Mouse (Mus musculus): ENCODE results near the gene Med19. TPM values are rescaled to one million over a fixed set of nuclear protein-coding genes. Genes with fewer than 3 reads are reported as not detected.
"Not testable (repeated sequence)": the region's sequence is repeated elsewhere in the genome, so short reads cannot be mapped to it uniquely, and the experiment has no call there.

Med19 gene
- polyA plus RNA-seq, 1 experiment from 2014 or later = 32.5 TPM

DNA sequence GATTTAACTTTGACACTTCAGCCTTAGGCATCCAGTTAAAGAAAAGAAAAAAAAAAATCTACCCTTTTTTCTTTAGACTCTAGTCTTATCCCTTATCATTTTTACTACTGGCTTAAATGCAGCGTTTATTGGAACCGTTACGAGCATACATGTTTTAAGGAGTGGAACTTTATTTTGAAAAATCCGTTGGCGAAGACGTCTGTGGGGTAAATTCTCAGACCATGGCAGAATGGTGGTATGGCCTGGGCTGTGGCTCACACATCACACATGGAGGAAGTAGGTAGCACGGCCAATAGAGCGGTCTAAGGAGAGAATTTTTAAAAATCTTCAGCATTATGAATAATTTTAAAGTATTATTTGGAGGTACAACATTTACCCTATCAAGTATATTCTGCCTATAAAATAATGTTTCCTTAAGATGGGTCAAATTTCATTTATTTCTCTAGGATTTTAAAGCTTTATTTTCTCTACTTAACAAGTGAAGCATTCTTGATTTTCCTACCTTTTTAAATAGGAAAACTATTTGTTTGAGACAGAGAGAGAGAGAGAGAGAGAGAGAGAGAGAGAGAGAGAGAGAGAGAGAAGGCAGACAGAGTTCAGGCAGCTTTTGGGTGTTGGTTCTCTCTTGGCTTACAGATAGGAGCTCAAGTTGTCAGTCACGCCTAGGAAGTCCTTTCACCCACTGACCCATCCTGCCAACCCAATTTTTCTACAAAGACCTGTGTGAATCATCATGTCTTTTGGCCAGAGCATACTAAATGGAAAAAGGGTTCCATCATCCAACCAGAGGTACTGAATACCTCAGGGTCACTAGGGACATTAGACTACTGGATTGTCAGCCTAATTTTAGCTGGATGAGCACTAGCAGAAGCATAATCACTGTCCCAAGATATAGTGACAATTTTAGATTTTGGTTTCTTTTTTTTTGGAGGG is 38.5 kb downstream of the Med19 start:
- DNase-seq (ENCODE audit: low spot score) = no peak

DNA sequence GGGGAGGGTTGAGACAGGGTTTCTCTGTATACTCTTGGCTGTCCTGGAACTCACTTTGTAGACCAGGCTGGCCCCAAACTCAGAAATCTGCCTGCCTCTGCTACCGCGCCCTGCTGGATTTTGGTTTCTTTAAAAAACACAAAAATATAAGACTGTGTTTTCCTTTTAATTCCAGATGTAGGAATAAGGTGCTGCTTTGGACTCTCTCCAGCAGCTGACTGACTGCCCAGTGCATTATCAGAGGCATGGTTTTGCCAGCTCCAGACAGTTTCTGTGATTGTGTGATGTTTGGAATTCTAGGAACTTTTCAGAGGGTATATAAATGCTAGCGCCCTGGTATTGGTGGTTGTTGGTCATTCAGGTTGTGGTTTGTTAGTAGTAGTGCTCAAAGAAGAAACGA is 39.2 kb downstream of the Med19 start:
- DNase-seq (ENCODE audit: low spot score) = no peak

DNA sequence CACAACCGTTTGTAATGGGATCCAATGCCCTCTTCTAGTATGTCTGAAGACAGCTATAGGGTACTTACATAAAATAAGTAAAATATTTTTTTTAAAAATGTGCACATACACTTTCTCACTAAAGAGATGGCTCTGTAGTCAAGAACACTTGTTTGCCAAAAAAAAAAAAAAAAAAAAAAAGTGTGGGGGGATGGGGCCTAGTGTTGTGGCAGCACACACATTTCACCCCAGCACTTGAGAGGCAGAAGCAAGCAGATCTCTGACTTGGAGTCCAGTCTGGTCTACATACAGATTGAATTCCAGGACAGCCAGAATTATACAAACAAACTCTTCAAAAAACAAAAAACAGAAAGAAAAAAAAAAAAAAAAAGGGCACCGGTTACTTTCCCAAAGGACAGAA is 42.5 kb downstream of the Med19 start:
- DNase-seq (ENCODE audit: low spot score) = no peak

DNA sequence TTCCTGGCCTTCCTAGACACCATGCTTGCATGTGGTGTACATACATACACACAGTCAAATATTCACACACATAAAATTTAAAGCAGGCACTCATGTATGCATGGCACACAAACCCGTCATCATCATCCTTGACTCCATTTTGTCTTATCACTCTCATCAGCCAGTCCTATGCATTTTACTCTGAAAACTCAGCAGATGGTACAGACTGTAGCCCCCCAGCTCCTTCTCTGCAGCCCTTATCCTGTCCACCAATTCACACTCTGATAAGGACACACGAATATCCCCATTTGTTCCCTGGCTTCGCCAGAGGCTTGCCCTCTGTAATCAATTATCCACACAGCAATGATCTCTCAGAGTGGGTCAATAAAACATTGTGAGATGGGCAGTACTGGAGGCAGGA is 43.0 kb downstream of the Med19 start:
- DNase-seq (ENCODE audit: low spot score) = no peak

- no peak for DNase-seq (ENCODE audit: low spot score)
Measured at GRCm38 (mm10) chr2:84723856-84724255, 45.7 kb downstream of the Med19 start.

DNA sequence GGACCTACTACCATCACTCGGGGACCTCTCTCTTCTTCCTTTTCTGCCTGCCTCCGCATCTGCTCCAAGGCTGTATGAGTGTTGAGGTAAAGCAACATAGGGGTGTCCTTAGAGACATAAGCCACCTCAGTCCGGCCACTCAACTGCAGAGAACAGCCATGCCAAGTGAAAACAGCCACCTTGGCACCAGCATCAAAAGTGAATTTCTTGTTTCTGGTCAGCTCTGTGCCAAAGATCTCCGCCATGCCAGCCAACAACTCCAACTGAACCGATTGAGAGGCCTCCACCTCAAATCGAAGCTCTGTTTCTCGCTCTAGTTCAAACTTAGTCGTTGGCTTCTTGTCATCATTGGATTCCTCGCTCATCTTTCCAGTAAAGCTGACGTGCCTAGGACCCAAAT is 47.6 kb downstream of the Med19 start:
- no peak for DNase-seq (ENCODE audit: low spot score)

DNA sequence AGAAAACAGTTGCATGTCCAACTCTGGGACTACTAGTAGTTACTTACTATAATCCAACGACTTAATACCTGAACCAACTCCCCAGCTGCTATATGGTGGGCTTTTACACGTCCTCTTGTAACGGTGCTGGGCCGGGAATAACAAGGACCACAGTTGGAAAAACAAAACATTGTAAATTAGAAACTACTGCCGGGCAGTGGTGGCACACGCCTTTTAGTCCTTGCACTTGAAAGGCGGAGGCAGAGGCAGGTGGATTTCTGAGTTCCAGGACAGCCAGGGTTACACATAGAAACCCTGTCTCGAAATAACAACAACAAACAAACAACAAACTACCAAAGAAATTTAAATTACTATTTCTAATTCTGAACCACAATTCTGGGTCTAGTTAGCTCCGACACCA is 48.5 kb downstream of the Med19 start:
- no peak for DNase-seq (ENCODE audit: low spot score)

- peak; percentile 95 for DNase-seq (ENCODE audit: low spot score)
Measured at GRCm38 (mm10) chr2:84727172-84727858, 49.1 kb downstream of the Med19 start, which contains the start of gene Clp1. Gene Clp1, minus strand, starts transcription at chr2:84727350.

DNA sequence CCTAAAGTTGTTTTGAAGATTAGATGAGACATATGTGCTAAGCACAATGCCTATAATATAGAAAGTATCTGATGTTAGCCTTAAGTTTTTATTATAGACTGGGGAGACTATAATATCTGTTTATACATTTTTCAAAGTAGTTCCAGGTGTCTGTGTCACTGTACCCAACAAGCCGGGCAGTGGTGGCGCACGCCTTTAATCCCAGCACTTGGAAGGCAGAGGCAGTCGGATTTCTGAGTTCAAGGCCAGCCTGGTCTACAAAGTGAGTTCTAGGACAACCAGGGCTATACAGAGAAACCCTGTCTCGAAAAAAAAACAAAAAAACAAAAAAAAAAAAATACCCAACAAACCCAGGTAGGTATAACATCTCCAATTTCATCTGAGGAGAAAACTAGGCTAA is 50.0 kb downstream of the Med19 start:
- not testable (repeated sequence) for DNase-seq (ENCODE audit: low spot score)

DNA sequence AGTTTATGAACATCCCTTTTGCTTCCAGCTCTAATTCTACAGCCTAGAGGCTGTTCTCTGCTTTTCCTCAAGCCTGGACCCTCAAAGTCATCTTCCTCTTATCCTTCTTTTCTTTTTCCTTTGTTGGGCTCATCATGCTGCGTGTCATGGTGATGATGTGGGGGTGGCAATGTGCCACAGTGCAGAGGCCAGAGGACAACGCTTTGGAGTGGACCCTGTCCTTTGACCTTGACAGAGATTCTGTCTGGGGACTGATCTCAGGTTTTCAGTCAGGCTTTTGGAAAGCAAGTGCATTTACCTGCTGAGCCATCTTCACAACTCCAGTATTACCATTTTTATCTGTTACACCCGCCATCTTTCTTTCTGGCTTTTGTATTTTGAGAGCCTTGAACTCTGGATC is 53.0 kb downstream of the Med19 start:
- DNase-seq (ENCODE audit: low spot score) = no peak

GRCm38 (mm10) chr2:84732394-84732793 is 54.2 kb downstream of the Med19 start:
- DNase-seq (ENCODE audit: low spot score) = no peak

GRCm38 (mm10) chr2:84733579-84734300 is 55.5 kb downstream of the Med19 start, which contains the start of gene Ypel4:
Gene Ypel4, plus strand, starts transcription at chr2:84734058.
- no peak for DNase-seq (ENCODE audit: low spot score)

- DNase-seq (ENCODE audit: low spot score) = no peak
Measured at GRCm38 (mm10) chr2:84734351-84734864, 56.2 kb downstream of the Med19 start.

- DNase-seq (ENCODE audit: low spot score) = no peak
Measured at GRCm38 (mm10) chr2:84734919-84735318, 56.7 kb downstream of the Med19 start.

DNA sequence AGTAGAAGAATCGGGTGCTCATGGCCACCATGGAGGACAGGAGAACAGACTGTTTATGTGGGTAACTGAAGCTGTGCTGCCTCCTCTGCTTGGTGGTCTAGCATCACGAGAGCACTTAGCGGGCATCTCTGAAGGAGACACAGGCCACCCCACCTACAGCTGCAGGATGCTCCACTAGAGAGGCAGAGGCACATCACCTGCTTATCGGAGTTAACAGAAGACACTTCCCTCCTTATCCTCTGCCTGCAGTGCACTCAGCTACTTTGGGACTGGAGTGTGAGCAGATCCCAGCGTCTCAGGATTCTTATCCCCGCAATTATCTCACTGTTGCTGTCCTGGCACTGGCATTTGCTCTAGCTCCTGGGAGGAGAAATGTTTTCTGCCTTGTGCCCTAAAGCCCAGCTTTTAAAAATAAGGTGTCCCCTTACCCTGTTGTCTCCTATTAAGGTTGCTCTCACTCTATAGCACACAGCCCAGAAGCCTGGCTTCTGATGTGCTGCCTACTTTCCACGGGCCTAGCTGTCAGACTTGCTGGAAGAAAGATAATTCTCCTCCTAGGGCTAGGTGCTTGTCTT is 57.2 kb downstream of the Med19 start:
- DNase-seq (ENCODE audit: low spot score) = no peak

- DNase-seq (ENCODE audit: low spot score) = no peak
Measured at GRCm38 (mm10) chr2:84736312-84737161, 58.3 kb downstream of the Med19 start.

DNA sequence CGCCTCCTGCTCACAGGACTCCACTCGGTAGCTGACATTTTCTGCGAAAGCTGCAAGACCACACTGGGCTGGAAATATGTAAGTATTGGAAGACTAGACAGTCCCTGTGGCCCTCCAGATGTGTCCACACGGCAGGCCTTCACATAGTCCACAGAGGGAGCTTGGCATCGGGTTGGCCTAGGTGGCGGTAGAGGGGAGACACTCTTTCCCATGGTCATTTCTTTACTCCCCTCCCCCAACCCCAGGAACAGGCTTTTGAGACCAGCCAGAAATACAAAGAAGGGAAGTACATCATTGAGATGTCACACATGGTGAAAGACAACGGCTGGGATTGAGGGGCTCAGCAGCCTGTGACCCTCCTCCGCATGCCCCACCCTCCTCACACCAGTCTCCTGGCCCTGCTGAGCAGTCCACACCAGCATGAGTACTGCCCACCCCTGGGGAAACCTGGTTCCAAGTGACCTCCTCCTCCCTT is 59.3 kb downstream of the Med19 start:
- no peak for DNase-seq (ENCODE audit: low spot score)
